Mouse (Mus musculus): ENCODE results near the gene Poll.

Poll gene

GRCm38 (mm10) chr19:45560153-45560890, at the start of gene Poll, which contains the start of gene Gm17018:
Gene Poll (minus strand): TSS chr19:45560531.
Gene Gm17018 (plus strand): TSS chr19:45560615.
- peak; percentile 80 for DNase-seq (ENCODE audit: low read depth)

- DNase-seq (ENCODE audit: low read depth), result no peak
Measured at GRCm38 (mm10) chr19:45608648-45609339, 48.5 kb upstream of the Poll start.

GRCm38 (mm10) chr19:45607479-45607878, 47.1 kb upstream of the Poll start:
- no peak for DNase-seq (ENCODE audit: low read depth)

GRCm38 (mm10) chr19:45606701-45607100, 46.4 kb upstream of the Poll start:
- DNase-seq (ENCODE audit: low read depth), result no peak

- no peak for DNase-seq (ENCODE audit: low read depth)
Measured at GRCm38 (mm10) chr19:45602606-45603005, 42.3 kb upstream of the Poll start.

GRCm38 (mm10) chr19:45597106-45597505, 36.8 kb upstream of the Poll start:
- DNase-seq (ENCODE audit: low read depth), result no peak

- DNase-seq (ENCODE audit: low read depth), result no peak
Measured at GRCm38 (mm10) chr19:45596434-45596833, 36.1 kb upstream of the Poll start.

GRCm38 (mm10) chr19:45596019-45596418, 35.7 kb upstream of the Poll start:
- DNase-seq (ENCODE audit: low read depth), result no peak

GRCm38 (mm10) chr19:45595481-45595880, 35.1 kb upstream of the Poll start:
- DNase-seq (ENCODE audit: low read depth), result no peak

GRCm38 (mm10) chr19:45594079-45594478, 33.7 kb upstream of the Poll start:
- DNase-seq (ENCODE audit: low read depth), result no peak

- DNase-seq (ENCODE audit: low read depth), result no peak
Measured at GRCm38 (mm10) chr19:45592916-45593315, 32.6 kb upstream of the Poll start.

GRCm38 (mm10) chr19:45591704-45592103, 31.4 kb upstream of the Poll start:
- DNase-seq (ENCODE audit: low read depth), result no peak

- DNase-seq (ENCODE audit: low read depth), result no peak
Measured at GRCm38 (mm10) chr19:45589761-45590160, 29.4 kb upstream of the Poll start.

- no peak for DNase-seq (ENCODE audit: low read depth)
Measured at GRCm38 (mm10) chr19:45587509-45588292, 27.4 kb upstream of the Poll start.

GRCm38 (mm10) chr19:45586850-45587249, 26.5 kb upstream of the Poll start:
- no peak for DNase-seq (ENCODE audit: low read depth)

- no peak for DNase-seq (ENCODE audit: low read depth)
Measured at GRCm38 (mm10) chr19:45584856-45585620, 24.7 kb upstream of the Poll start.

GRCm38 (mm10) chr19:45583136-45583535, 22.8 kb upstream of the Poll start:
- no peak for DNase-seq (ENCODE audit: low read depth)

- DNase-seq (ENCODE audit: low read depth), result no peak
Measured at GRCm38 (mm10) chr19:45582161-45582560, 21.8 kb upstream of the Poll start.

GRCm38 (mm10) chr19:45581257-45581656, 20.9 kb upstream of the Poll start:
- peak; percentile 67 for DNase-seq (ENCODE audit: low read depth)

GRCm38 (mm10) chr19:45580235-45580634, 19.9 kb upstream of the Poll start:
- no peak for DNase-seq (ENCODE audit: low read depth)

- no peak for DNase-seq (ENCODE audit: low read depth)
Measured at GRCm38 (mm10) chr19:45579416-45579815, 19.1 kb upstream of the Poll start.

GRCm38 (mm10) chr19:45578976-45579375, 18.6 kb upstream of the Poll start:
- peak; percentile 64 for DNase-seq (ENCODE audit: low read depth)
